Mouse (Mus musculus) brain, embryonic 14.5 days (tissue): ENCODE data around the gene Fxyd3. TPM values are rescaled to one million over a fixed set of nuclear protein-coding genes. Genes with fewer than 3 reads are reported as not detected.

Source experiments
- DNase-seq: peaks from one replicate; pipeline ENCODE4 v3.0.0-alpha.2; 2011; ENCODE audit warnings: low read depth
- CTCF ChIP-seq: fragments of 200-500 bp; IDR thresholded peaks from 2 replicates; pipeline ENCODE4 v1.5.1; 2012; ENCODE audit warnings: inconsistent platforms, mild to moderate bottlenecking, moderate library complexity, borderline replicate concordance; ENCODE audit not compliant: insufficient read depth, insufficient read length; ENCODE audit errors: extremely low read depth
- POLR2A ChIP-seq: fragments of 200-500 bp; IDR thresholded peaks from 2 replicates; pipeline ENCODE4 v1.6.1; 2012; ENCODE audit warnings: mild to moderate bottlenecking, inconsistent platforms, borderline replicate concordance; ENCODE audit not compliant: poor library complexity, insufficient read depth, insufficient read length, severe bottlenecking; ENCODE audit errors: extremely low read depth
- polyA plus RNA-seq: library from polyadenylated mRNA; depleted of rRNA; stranded (reverse); fragments of >200 nt; gene quantifications from 2 replicates; pipeline ENCODE4 v1.2.3, GENCODE M21; 2012; rRNA removed

Gene Fxyd3
- polyA plus RNA-seq: 1.9 TPM in 2 replicates

- DNase-seq: no peak
- no peak for TF ChIP-seq CTCF
- no peak for TF ChIP-seq POLR2A
These were observed at the start of gene Fxyd3 for GRCm38 (mm10) chr7:31076492-31076891. Fxyd3 (minus strand) TSS chr7:31076704.

GRCm38 (mm10) chr7:31125116-31125515 is 48.6 kb upstream of the Fxyd3 start:
- DNase-seq: no peak
- TF ChIP-seq POLR2A: no peak
- no peak for TF ChIP-seq CTCF

DNA sequence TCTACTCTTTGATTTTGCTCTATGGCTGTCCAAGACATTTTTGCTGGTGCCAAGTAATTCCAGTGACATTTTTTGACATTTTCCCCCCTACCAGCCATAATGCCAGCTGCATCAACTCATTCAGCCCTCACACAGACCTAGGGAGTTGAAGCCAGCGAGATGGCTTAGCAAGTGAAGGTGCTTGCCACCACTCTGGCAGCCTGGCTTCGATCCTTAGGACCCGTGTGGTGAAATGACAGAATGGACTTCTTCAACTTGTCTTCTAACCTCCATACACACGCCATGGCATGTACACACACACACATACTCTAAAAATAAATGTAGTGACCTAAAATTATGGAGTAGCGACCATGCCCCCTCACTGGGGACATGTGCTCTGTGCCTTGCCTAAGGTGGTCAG is 47.9 kb upstream of the Fxyd3 start:
- TF ChIP-seq CTCF: no peak
- TF ChIP-seq POLR2A: no peak
- DNase-seq: no peak

DNA sequence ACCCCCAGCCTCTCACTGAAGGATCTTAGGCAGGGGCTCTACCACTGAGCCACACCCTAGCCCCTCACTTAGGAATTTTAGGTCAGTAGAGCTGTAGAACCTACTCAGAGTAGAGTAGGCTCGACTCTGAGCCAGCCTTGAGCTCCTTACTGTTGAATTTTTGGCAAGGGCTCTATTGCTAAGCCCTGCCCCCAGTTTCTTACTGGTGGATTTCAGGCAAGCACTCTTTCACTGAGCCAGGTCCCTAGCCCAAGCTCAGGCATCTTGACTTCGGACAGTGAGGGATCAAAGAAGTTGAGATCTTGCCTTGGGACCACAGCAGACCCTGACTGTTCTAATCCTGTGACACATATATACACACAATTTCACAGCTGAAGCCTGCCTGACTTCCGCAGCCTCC is 47.2 kb upstream of the Fxyd3 start:
- no peak for TF ChIP-seq CTCF
- TF ChIP-seq POLR2A: no peak
- DNase-seq: no peak

- TF ChIP-seq POLR2A (no peak), CTCF (no peak)
These were observed 46.4 kb upstream of the Fxyd3 start for GRCm38 (mm10) chr7:31122641-31123631.

GRCm38 (mm10) chr7:31119556-31119955 is 43.1 kb upstream of the Fxyd3 start:
- no peak for DNase-seq
- TF ChIP-seq CTCF (no peak), POLR2A (no peak)

More at GRCm38 (mm10) chr7:31122641-31123631, 46.4 kb upstream of the Fxyd3 start:
- no peak for DNase-seq

- no peak for DNase-seq
- TF ChIP-seq POLR2A (no peak), CTCF (no peak)
These were observed 42.0 kb upstream of the Fxyd3 start for GRCm38 (mm10) chr7:31118486-31118885.

DNA sequence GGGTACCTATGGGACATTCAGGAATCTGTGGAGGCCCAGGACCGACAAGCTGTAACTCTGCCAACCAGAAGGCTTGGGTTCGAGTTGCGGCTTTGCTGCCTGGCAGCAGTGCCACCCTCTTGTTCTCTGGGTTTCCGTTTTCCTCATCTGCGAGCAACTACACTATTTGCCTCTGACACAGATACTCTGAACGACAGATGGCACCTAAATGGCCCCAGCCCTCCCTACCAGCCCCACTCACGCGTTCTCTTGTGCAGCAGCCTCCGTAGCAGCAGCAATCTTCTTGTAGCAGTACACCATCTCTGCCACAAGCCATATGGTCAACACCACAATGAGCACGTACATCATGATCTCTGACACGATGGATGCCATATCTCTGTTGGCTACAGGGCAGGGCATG is 41.0 kb upstream of the Fxyd3 start:
- no peak for TF ChIP-seq POLR2A
- no peak for TF ChIP-seq CTCF
- no peak for DNase-seq

GRCm38 (mm10) chr7:31116721-31117145 is 40.2 kb upstream of the Fxyd3 start:
- TF ChIP-seq POLR2A (no peak), CTCF (no peak)
- DNase-seq: no peak

DNA sequence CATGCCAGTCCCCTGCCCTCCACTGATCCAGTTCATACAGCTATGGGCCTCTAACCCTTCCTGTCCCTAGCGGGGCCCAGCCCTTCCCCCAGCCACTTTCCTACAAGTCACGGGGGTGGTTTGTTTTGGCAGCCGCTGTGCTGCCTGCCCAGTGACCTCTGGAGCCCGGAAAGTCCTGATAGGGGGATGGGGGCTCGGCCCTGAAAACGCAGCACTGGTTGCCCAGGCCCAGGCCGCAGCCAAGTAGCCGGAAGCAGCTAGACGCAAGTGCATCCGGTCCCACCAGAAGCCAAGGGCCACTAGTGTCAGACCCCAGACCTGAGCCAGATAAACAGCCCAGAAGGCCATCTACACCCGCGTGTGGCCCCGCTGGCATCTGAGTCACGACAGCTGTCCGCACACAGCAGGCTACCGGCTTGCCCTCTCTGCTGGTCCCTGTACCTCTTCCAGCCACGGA is 39.1 kb upstream of the Fxyd3 start:
- TF ChIP-seq CTCF: no peak

DNA sequence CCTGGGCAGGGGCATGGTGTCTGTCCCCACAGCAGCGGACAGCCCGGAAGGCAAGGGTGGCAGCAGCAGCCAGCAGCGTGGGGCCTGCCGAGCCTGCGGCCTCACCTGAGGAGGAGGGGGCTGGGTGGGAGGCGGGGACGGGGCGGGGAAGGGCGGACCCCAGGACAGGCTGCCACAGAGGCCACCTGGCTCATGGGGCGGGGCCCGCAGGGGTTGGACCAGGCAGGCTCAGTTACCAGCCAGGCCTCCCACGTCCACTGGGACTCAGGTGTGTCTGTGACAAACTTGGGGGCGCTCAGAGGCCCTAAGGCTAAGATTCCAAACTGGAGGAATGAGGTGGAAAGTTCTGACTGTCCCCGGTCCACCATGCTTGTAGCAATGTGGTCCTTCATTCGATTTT is 38.7 kb upstream of the Fxyd3 start, which contains the start of gene Hpn:
TSS of gene Hpn (minus strand) at position 109 of the 400 bp plus-strand sequence.
- TF ChIP-seq POLR2A (no peak), CTCF (no peak)
- no peak for DNase-seq

More for the DNA sequence above, 39.1 kb upstream of the Fxyd3 start:
- no peak for DNase-seq

GRCm38 (mm10) chr7:31114646-31115045 is 38.1 kb upstream of the Fxyd3 start:
- no peak for DNase-seq
- TF ChIP-seq CTCF (peak; percentile 6; the same call in 1 of the 2 replicates), POLR2A (no peak)
